In the genomic region with DNA sequence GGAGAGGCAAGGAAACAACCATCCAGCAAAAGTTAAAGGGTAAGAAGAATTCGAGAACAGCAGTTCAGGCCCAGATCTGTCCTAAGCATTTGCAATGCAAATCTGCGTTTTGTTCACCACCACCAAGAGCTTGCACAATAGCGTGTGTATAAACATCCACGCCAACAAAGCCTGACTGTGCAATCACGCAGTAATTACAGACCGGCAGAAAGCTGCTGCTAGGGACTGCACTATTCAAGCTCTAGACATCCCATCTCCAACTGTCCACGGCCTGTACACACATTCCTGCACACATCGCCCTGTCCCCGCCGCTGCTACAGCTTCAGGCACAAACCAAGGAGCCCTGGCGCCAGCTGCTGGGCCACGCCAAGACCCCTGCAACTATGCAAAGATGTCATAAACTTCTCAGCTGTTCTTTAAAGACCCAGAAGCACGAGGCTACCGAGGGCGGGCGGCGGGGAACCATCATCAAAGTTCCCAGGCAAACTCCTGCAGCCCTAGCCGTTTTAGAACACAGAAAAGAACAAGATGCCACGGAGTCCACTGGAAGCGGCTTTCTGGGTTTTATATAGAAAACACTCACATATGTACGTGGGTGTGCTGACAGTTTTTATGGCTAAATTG, we compare ENCODE assay signal across 7 mouse cellular contexts. TPM values are rescaled to one million over a fixed set of nuclear protein-coding genes. Genes with fewer than 3 reads are reported as not detected.
DNase-seq lines count a peak whose midpoint lies in the region; ATAC-seq and TF ChIP-seq lines count a peak whose summit lies in the region.

No protein-coding gene starts in this region.

- peaks cover 89% of the 10 kb centered on the region for H3K4me1 ChIP-seq in E14TG2a.4 (replicated peaks; ENCODE audit: low read depth, low read length)
- peaks cover 73% of the 10 kb centered on the region for H3K4me1 ChIP-seq in forebrain, embryonic 13.5 days
- H3K4me1 ChIP-seq in intestine, embryonic 16.5 days (ENCODE audit: control insufficient read depth, insufficient read depth, low read length) = peaks cover 40% of the 10 kb centered on the region
- peaks cover 76% of the 10 kb centered on the region for H3K4me1 ChIP-seq in liver, embryonic 13.5 days (replicated peaks)

- 1% methylated on average over 21 of the region's 21 CpGs for WGBS in forebrain, embryonic 13.5 days
- 3% methylated on average over 21 of the region's 21 CpGs for whole genome bisulfite sequencing in intestine, embryonic 16.5 days
- 11% methylated on average over 21 of the region's 21 CpGs for WGBS in liver, embryonic 13.5 days (ENCODE audit: insufficient replicate concordance)

- H3K9me3 ChIP-seq in E14TG2a.4 (ENCODE audit: low read length) = no peaks in the 10 kb centered on the region
- H3K9me3 ChIP-seq in forebrain, embryonic 13.5 days (replicated peaks) = no peaks in the 10 kb centered on the region
- H3K9me3 ChIP-seq in intestine, embryonic 16.5 days (ENCODE audit: control insufficient read depth, low read length) = no peaks in the 10 kb centered on the region
- no peaks in the 10 kb centered on the region for H3K9me3 ChIP-seq in liver, embryonic 13.5 days (replicated peaks)

- H3K9ac ChIP-seq in forebrain, embryonic 13.5 days = peak overlapping the region; percentile 82
- peak overlapping the region; percentile 97 for H3K9ac ChIP-seq in intestine, embryonic 16.5 days (ENCODE audit: low read depth, low read length)
- peak overlapping the region; percentile 92 for H3K9ac ChIP-seq in liver, embryonic 13.5 days

- H3K36me3 ChIP-seq in E14TG2a.4 (ENCODE audit: insufficient read depth, low read length) (peaks cover 16% of the 10 kb centered on the region), myocyte (ENCODE audit: control insufficient read depth, insufficient read depth) (no peaks in the 10 kb centered on the region)
- H3K36me3 ChIP-seq in forebrain, embryonic 13.5 days (ENCODE audit: poor library complexity, severe bottlenecking) = no peaks in the 10 kb centered on the region
- no peaks in the 10 kb centered on the region for H3K36me3 ChIP-seq in intestine, embryonic 16.5 days (ENCODE audit: control insufficient read depth, insufficient read depth, low read length)
- H3K36me3 ChIP-seq in liver, embryonic 13.5 days = peaks cover 17% of the 10 kb centered on the region

- no peak for TF ChIP-seq POLR2A in myocyte (IDR thresholded peaks at IDR 0.05; ENCODE audit: insufficient read length, low read depth)

- H3K4me3 ChIP-seq in E14TG2a.4 (replicated peaks; ENCODE audit: low read length) (peak overlapping the region; percentile 87), myocyte (peak overlapping the region; percentile 72)
- peak overlapping the region; percentile 71 for H3K4me3 ChIP-seq in forebrain, embryonic 13.5 days
- H3K4me3 ChIP-seq in intestine, embryonic 16.5 days (ENCODE audit: low read length) = peak overlapping the region; percentile 88
- peak overlapping the region; percentile 82 for H3K4me3 ChIP-seq in liver, embryonic 13.5 days (replicated peaks)

- peak overlapping the region; percentile 97 for H3K4me2 ChIP-seq in forebrain, embryonic 13.5 days
- H3K4me2 ChIP-seq in intestine, embryonic 16.5 days (ENCODE audit: low read depth, low read length) = peak overlapping the region; percentile 87
- H3K4me2 ChIP-seq in liver, embryonic 13.5 days = peak overlapping the region; percentile 81
- H3K4me2 ChIP-seq in myocyte (ENCODE audit: low read depth) = peak overlapping the region; percentile 91

- H3K27ac ChIP-seq in forebrain, embryonic 13.5 days = peak overlapping the region; percentile 76
- peak overlapping the region; percentile 96 for H3K27ac ChIP-seq in intestine, embryonic 16.5 days (ENCODE audit: low read length)
- H3K27ac ChIP-seq in liver, embryonic 13.5 days = peak overlapping the region; percentile 89

- TF ChIP-seq CTCF in E14TG2a.4 (conservative IDR thresholded peaks at IDR 0.05; ENCODE audit: low read length) = no peak

- DNase-seq in adipocyte (ENCODE audit: low spot score) = peak; percentile 81
- no peak for DNase-seq in liver, embryonic 13.5 days
- DNase-seq in thymus, postnatal 14 days = peak; percentile 48

- H3K79me2 ChIP-seq in myocyte (ENCODE audit: control insufficient read depth, insufficient read depth) = peaks cover 43% of the 10 kb centered on the region

- ATAC-seq in forebrain, embryonic 13.5 days = peak; percentile 36; the same call in 1 of the 2 replicates
- ATAC-seq in intestine, embryonic 16.5 days = peak; percentile 27; the same call in 1 of the 2 replicates
- ATAC-seq in liver, embryonic 13.5 days (ENCODE audit: low read depth) = no peak

- H3K27me3 ChIP-seq in E14TG2a.4 (ENCODE audit: insufficient read depth, low read length) = peaks cover 8% of the 10 kb centered on the region
- no peaks in the 10 kb centered on the region for H3K27me3 ChIP-seq in forebrain, embryonic 13.5 days
- H3K27me3 ChIP-seq in intestine, embryonic 16.5 days (replicated peaks; ENCODE audit: control insufficient read depth, insufficient read depth, low read length) = no peaks in the 10 kb centered on the region
- H3K27me3 ChIP-seq in liver, embryonic 13.5 days = no peaks in the 10 kb centered on the region
- H3K27me3 ChIP-seq in myocyte (ENCODE audit: control insufficient read depth, insufficient read depth, insufficient read length) = no peaks in the 10 kb centered on the region

- peak overlapping the region; percentile 65 for H3ac ChIP-seq in myocyte (ENCODE audit: control insufficient read depth, insufficient read length)

TF ChIP-seq in myocyte, 11 proteins besides CTCF, POLR2A, EP300 and RAD21:
- TF ChIP-seq POLR2AphosphoS2 (IDR thresholded peaks at IDR 0.05; ENCODE audit: insufficient read length, low read depth) (no peak), SRF (IDR thresholded peaks at IDR 0.05; ENCODE audit: control insufficient read depth, insufficient read length, low read depth) (peak; percentile 36), MYOD1 (IDR thresholded peaks at IDR 0.05; ENCODE audit: control insufficient read depth in 1 of 3, insufficient read length in 2 of 3, low read depth in 2 of 3) (peak in 2 of 3 experiments; percentile 64 to 67), MYOG (IDR thresholded peaks at IDR 0.05; ENCODE audit: control insufficient read depth in 1 of 3, insufficient read depth in 1 of 3, insufficient read length in 2 of 3, low read depth in 2 of 3) (peak; percentile 2 to 89 (median 86)), CEBPB (IDR thresholded peaks at IDR 0.05; ENCODE audit: insufficient read depth, poor library complexity, severe bottlenecking) (peak; percentile 55; the same call in 1 of the 2 replicates)

RNA-seq across cellular contexts. Expression of a gene that starts 1.1 kb away (rescaled TPM):
- 5.0 and 5.6 TPM in 2 replicates for polyA plus RNA-seq in forebrain, embryonic 13.5 days (2015; fragmentation: Nextera tagmentation; extraction: Ambion mirVana)
- polyA plus RNA-seq in intestine, embryonic 16.5 days (2015; fragmentation: Nextera tagmentation; extraction: Ambion mirVana) = 6.3 and 6.7 TPM in 2 replicates
- 3.7 and 4.4 TPM in 2 replicates for polyA plus RNA-seq in liver, embryonic 13.5 days (2015; fragmentation: Nextera tagmentation; extraction: Ambion mirVana)
- polyA plus RNA-seq in myocyte (2012; fragmentation: generic; extraction: Trizol) = 13.7 TPM
